Mouse (Mus musculus) adrenal gland, adult 2 months (tissue): ENCODE data around the gene Mrgprx2. TPM values are rescaled to one million over a fixed set of nuclear protein-coding genes. Genes with fewer than 3 reads are reported as not detected.
"Not testable (repeated sequence)": the region's sequence is repeated elsewhere in the genome, so short reads cannot be mapped to it uniquely, and the experiment has no call there.

ENCODE experiments used
- DNase-seq: peaks from one replicate; pipeline ENCODE4 v3.0.0; 2021
- long read RNA-seq: library from polyadenylated mRNA; stranded (forward); transcript quantifications from one replicate; pipeline ENCODE4 v2.0.0, GENCODE M21; 2021
- polyA plus RNA-seq: library from polyadenylated mRNA; depleted of rRNA; stranded (reverse); fragments of >200 nt; gene quantifications from 2 replicates; pipeline ENCODE4 v1.2.3, GENCODE M21; 2012; rRNA removed
- total RNA-seq, 2 experiments: library from RNA; stranded (reverse); gene quantifications; 2 replicates each; pipeline ENCODE4 v1.2.3; 2021

The Mrgprx2 gene
- not detected for total RNA-seq
- not detected in 2 replicates for polyA plus RNA-seq
- long read RNA-seq, result 0 reads

- no peak for DNase-seq
These were observed at the start of gene Mrgprx2 for GRCm38 (mm10) chr7:48499221-48499620. TSS of gene Mrgprx2 (minus strand) at chr7:48499321.

GRCm38 (mm10) chr7:48456242-48456641, 42.9 kb downstream of the Mrgprx2 start, which contains the start of gene Mrgprb1:
TSS of gene Mrgprb1 (minus strand) at chr7:48456342.
- DNase-seq, result no peak

GRCm38 (mm10) chr7:48436581-48436980, 62.5 kb downstream of the Mrgprx2 start:
- DNase-seq, result no peak

GRCm38 (mm10) chr7:48435936-48436335, 63.2 kb downstream of the Mrgprx2 start:
- not testable (repeated sequence) for DNase-seq

Other genes with a start within 250 kb of the Mrgprx2 start
- not detected for gene Mrgprb8, start 110.8 kb downstream of the Mrgprx2 start, total RNA-seq
- gene Mrgprb8, start 110.8 kb downstream of the Mrgprx2 start, polyA plus RNA-seq, result not detected in 2 replicates
- gene Mrgprb1, start 43.0 kb downstream of the Mrgprx2 start, total RNA-seq, result under 1 TPM; 0.10 to 0.12 TPM
- 0.09 TPM in 1 of 2 replicates, not detected in the other for gene Mrgprb1, start 43.0 kb downstream of the Mrgprx2 start, polyA plus RNA-seq
- not detected for gene Mrgprb2, start 58.8 kb upstream of the Mrgprx2 start, total RNA-seq
- 0.04 TPM in 1 of 2 replicates, not detected in the other for gene Mrgprb2, start 58.8 kb upstream of the Mrgprx2 start, polyA plus RNA-seq
- not detected for gene Mrgprb3, start 144.5 kb upstream of the Mrgprx2 start, total RNA-seq
- gene Mrgprb3, start 144.5 kb upstream of the Mrgprx2 start, polyA plus RNA-seq, result not detected in 2 replicates